Mouse (Mus musculus): ENCODE results near the gene Pim1. TPM values are rescaled to one million over a fixed set of nuclear protein-coding genes. Genes with fewer than 3 reads are reported as not detected.

Pim1 gene
- 8.4 and 8.5 TPM in 2 replicates for polyA plus RNA-seq (2015; fragmentation: Nextera tagmentation; extraction: Ambion mirVana)

DNA sequence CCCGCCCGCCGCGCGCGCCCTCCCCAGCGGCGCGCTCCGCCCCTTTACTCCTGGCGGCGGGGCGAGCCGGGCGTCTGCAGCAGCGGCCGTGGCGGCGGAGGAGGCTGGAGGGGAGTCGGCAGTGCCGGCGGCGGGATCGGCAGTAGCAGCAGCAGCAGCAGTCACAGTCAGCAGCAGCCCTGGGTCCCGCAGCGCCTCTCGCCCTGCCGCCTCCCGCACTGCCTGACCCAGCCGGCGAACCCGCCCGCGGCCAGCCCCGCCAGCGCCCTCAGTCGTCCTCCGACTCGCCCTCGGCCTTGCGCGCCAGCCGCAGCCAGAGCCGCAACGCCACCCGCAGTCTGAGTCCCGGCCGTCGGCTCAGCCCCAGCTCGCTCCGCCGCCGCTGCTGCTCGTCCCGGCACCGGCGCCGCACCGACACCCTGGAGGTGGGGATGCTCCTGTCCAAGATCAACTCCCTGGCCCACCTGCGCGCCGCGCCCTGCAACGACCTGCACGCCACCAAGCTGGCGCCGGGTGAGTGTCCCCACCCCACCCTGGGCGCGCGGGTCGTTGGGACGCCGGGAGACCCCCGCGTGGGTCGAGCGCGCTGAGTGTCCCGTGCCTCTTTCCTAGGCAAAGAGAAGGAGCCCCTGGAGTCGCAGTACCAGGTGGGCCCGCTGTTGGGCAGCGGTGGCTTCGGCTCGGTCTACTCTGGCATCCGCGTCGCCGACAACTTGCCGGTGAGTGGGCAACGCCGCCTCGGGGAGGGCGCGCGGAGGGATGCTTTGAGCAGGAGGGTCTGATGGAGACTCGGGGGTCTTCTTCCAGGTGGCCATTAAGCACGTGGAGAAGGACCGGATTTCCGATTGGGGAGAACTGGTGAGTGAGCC is at the start of gene Pim1:
TSS of gene Pim1 (plus strand) at position 41 of the 869 bp plus-strand sequence.

Other genes starting within 250 kb of the Pim1 start
- gene Ppil1, start 226.6 kb upstream of the Pim1 start, polyA plus RNA-seq (2015; fragmentation: Nextera tagmentation; extraction: Ambion mirVana) = 81.7 and 86.5 TPM in 2 replicates
- gene BC004004, start 222.0 kb upstream of the Pim1 start, polyA plus RNA-seq (2015; fragmentation: Nextera tagmentation; extraction: Ambion mirVana) = 126 and 127 TPM in 2 replicates
- gene Pi16, start 173.1 kb upstream of the Pim1 start, polyA plus RNA-seq (2015; fragmentation: Nextera tagmentation; extraction: Ambion mirVana) = 4.7 TPM in 2 replicates
- gene Mtch1, start 142.8 kb upstream of the Pim1 start, polyA plus RNA-seq (2015; fragmentation: Nextera tagmentation; extraction: Ambion mirVana) = 628 and 644 TPM in 2 replicates
- 6.8 and 7.8 TPM in 2 replicates for gene Fgd2, start 129.8 kb upstream of the Pim1 start, polyA plus RNA-seq (2015; fragmentation: Nextera tagmentation; extraction: Ambion mirVana)
- gene Gm17657, start 58.9 kb downstream of the Pim1 start, polyA plus RNA-seq (2015; fragmentation: Nextera tagmentation; extraction: Ambion mirVana) = not detected in 2 replicates
- 21.8 and 24.0 TPM in 2 replicates for gene Tbc1d22b, start 59.0 kb downstream of the Pim1 start, polyA plus RNA-seq (2015; fragmentation: Nextera tagmentation; extraction: Ambion mirVana)
- 0.74 and 1.2 TPM in 2 replicates for gene Tmem217, start 61.6 kb downstream of the Pim1 start, polyA plus RNA-seq (2015; fragmentation: Nextera tagmentation; extraction: Ambion mirVana)
- gene Rnf8, start 124.0 kb downstream of the Pim1 start, polyA plus RNA-seq (2015; fragmentation: Nextera tagmentation; extraction: Ambion mirVana) = 59.9 and 64.7 TPM in 2 replicates
- gene Gm28043, start 124.1 kb downstream of the Pim1 start, polyA plus RNA-seq (2015; fragmentation: Nextera tagmentation; extraction: Ambion mirVana) = 1.1 and 2.0 TPM in 2 replicates
- gene Cmtr1, start 169.8 kb downstream of the Pim1 start, polyA plus RNA-seq (2015; fragmentation: Nextera tagmentation; extraction: Ambion mirVana) = 88.5 and 101 TPM in 2 replicates
- 10.5 and 11.9 TPM in 2 replicates for gene Ccdc167, start 226.3 kb downstream of the Pim1 start, polyA plus RNA-seq (2015; fragmentation: Nextera tagmentation; extraction: Ambion mirVana)